Mouse (Mus musculus) forebrain, embryonic 12.5 days (tissue): ENCODE data around the gene 9930021J03Rik. TPM values are rescaled to one million over a fixed set of nuclear protein-coding genes. Genes with fewer than 3 reads are reported as not detected.

ENCODE experiments used
- ATAC-seq: fragments of 200-750 bp; cut with Nextera tagmentation; 2 replicates; pipeline ENCODE4 v1.8.0; 2017; ENCODE audit warnings: moderate TSS enrichment; ENCODE audit not compliant: low FRiP score
- H3K27ac ChIP-seq: fragments of 300-500 bp; sonication (generic); 2 replicates; pipeline ENCODE4 v1.5.1; 2016; ENCODE audit warnings: mild to moderate bottlenecking
- H3K27me3 ChIP-seq: fragments of 300-500 bp; sonication (generic); 2 replicates; pipeline ENCODE4 v1.6.1; 2016; ENCODE audit warnings: mild to moderate bottlenecking
- H3K36me3 ChIP-seq: fragments of 300-500 bp; sonication (generic); replicated peaks from 2 replicates; pipeline ENCODE4 v1.6.1; 2016; ENCODE audit warnings: mild to moderate bottlenecking
- H3K4me1 ChIP-seq: fragments of 300-500 bp; sonication (generic); 2 replicates; pipeline ENCODE4 v1.6.1; 2016
- H3K4me2 ChIP-seq: fragments of 300-500 bp; sonication (generic); 2 replicates; pipeline ENCODE4 v1.6.1; 2016; ENCODE audit warnings: mild to moderate bottlenecking, moderate library complexity
- H3K4me3 ChIP-seq: fragments of 300-500 bp; sonication (generic); replicated peaks from 2 replicates; pipeline ENCODE4 v1.5.1; 2016; ENCODE audit warnings: mild to moderate bottlenecking
- H3K9ac ChIP-seq: fragments of 300-500 bp; sonication (generic); 2 replicates; pipeline ENCODE4 v1.6.1; 2016; ENCODE audit warnings: mild to moderate bottlenecking
- H3K9me3 ChIP-seq: fragments of 300-500 bp; sonication (generic); 2 replicates; pipeline ENCODE4 v1.6.1; 2016
- WGBS: fragments of 180-500 bp; shearing (Covaris S2); methylation state at CpG from one replicate; pipeline ENCODE4 v1.1.7; 2016; 5-methylcytosine and 5-hydroxymethylcytosine counted together
- polyA plus RNA-seq: library from polyadenylated mRNA; unstranded; fragments of >200 nt; fragmentation: Nextera tagmentation; extraction: Ambion mirVana; gene quantifications from 2 replicates; pipeline ENCODE4 v1.2.1, GENCODE M21; 2016

Gene 9930021J03Rik
- polyA plus RNA-seq, 1 experiment from 2014 or later, result 8.2 TPM

GRCm38 (mm10) chr19:29676479-29677193, 129.2 kb downstream of the 9930021J03Rik start:
- Histone ChIP-seq H3K9me3 (no peaks in the 10 kb centered on the region), H3K27ac (no peak overlapping the region), H3K4me2 (no peak overlapping the region), H3K4me3 (no peak overlapping the region), H3K9ac (no peak overlapping the region), H3K36me3 (no peaks in the 10 kb centered on the region), H3K4me1 (no peaks in the 10 kb centered on the region), H3K27me3 (no peaks in the 10 kb centered on the region)
- ATAC-seq, result no peak
- 76% methylated on average over 10 of the region's 10 CpGs for WGBS

GRCm38 (mm10) chr19:29675562-29676078, 130.2 kb downstream of the 9930021J03Rik start:
- Histone ChIP-seq H3K27ac (no peak overlapping the region), H3K9ac (no peak overlapping the region), H3K27me3 (no peaks in the 10 kb centered on the region), H3K9me3 (no peaks in the 10 kb centered on the region), H3K4me3 (no peak overlapping the region), H3K36me3 (no peaks in the 10 kb centered on the region), H3K4me2 (no peak overlapping the region), H3K4me1 (no peaks in the 10 kb centered on the region)
- WGBS, result 79% methylated on average over 9 of the region's 9 CpGs
- no peak for ATAC-seq

GRCm38 (mm10) chr19:29674946-29675345, 130.8 kb downstream of the 9930021J03Rik start:
- no peak overlapping the region for H3K4me3 ChIP-seq
- H3K4me2 ChIP-seq, result no peak overlapping the region
- 94% methylated on average over 7 of the region's 7 CpGs for WGBS
- no peak for ATAC-seq
- H3K4me1 ChIP-seq, result no peaks in the 10 kb centered on the region
- no peaks in the 10 kb centered on the region for H3K9me3 ChIP-seq
- no peaks in the 10 kb centered on the region for H3K27me3 ChIP-seq
- no peak overlapping the region for H3K27ac ChIP-seq
- no peak overlapping the region for H3K9ac ChIP-seq
- H3K36me3 ChIP-seq, result no peaks in the 10 kb centered on the region

- Histone ChIP-seq H3K4me2 (no peak overlapping the region), H3K27me3 (no peaks in the 10 kb centered on the region), H3K4me1 (no peaks in the 10 kb centered on the region), H3K36me3 (no peaks in the 10 kb centered on the region), H3K9ac (no peak overlapping the region), H3K27ac (no peak overlapping the region), H3K9me3 (no peaks in the 10 kb centered on the region), H3K4me3 (no peak overlapping the region)
- 96% methylated on average over 13 of the region's 13 CpGs for WGBS
- ATAC-seq, result no peak
These were observed 133.1 kb downstream of the 9930021J03Rik start for GRCm38 (mm10) chr19:29672660-29673059.

- H3K9me3 ChIP-seq, result no peaks in the 10 kb centered on the region
- no peaks in the 10 kb centered on the region for H3K4me1 ChIP-seq
- 71% methylated on average over 2 of the region's 2 CpGs for WGBS
- no peak overlapping the region for H3K4me2 ChIP-seq
- ATAC-seq, result no peak
- no peak overlapping the region for H3K4me3 ChIP-seq
- no peak overlapping the region for H3K9ac ChIP-seq
- no peaks in the 10 kb centered on the region for H3K27me3 ChIP-seq
- no peak overlapping the region for H3K27ac ChIP-seq
- H3K36me3 ChIP-seq, result no peaks in the 10 kb centered on the region
These were observed 134.6 kb downstream of the 9930021J03Rik start for GRCm38 (mm10) chr19:29671160-29671559.

GRCm38 (mm10) chr19:29670247-29670646, 135.5 kb downstream of the 9930021J03Rik start:
- Histone ChIP-seq H3K27ac (no peak overlapping the region), H3K36me3 (no peaks in the 10 kb centered on the region), H3K4me2 (no peak overlapping the region), H3K27me3 (no peaks in the 10 kb centered on the region), H3K4me1 (no peaks in the 10 kb centered on the region), H3K4me3 (no peak overlapping the region), H3K9ac (no peak overlapping the region), H3K9me3 (no peaks in the 10 kb centered on the region)
- 91% methylated on average over 6 of the region's 6 CpGs for WGBS
- ATAC-seq, result no peak

GRCm38 (mm10) chr19:29668135-29668534, 137.7 kb downstream of the 9930021J03Rik start:
- Histone ChIP-seq H3K27me3 (no peaks in the 10 kb centered on the region), H3K27ac (no peak overlapping the region), H3K9me3 (no peaks in the 10 kb centered on the region), H3K4me1 (no peaks in the 10 kb centered on the region), H3K4me3 (no peak overlapping the region), H3K9ac (no peak overlapping the region), H3K4me2 (no peak overlapping the region), H3K36me3 (no peaks in the 10 kb centered on the region)
- WGBS, result 88% methylated on average over 7 of the region's 7 CpGs
- no peak for ATAC-seq

- Histone ChIP-seq H3K36me3 (no peaks in the 10 kb centered on the region), H3K9ac (no peak overlapping the region), H3K4me1 (no peaks in the 10 kb centered on the region), H3K4me2 (no peak overlapping the region), H3K4me3 (no peak overlapping the region), H3K27me3 (no peaks in the 10 kb centered on the region), H3K27ac (no peak overlapping the region), H3K9me3 (no peaks in the 10 kb centered on the region)
- WGBS, result 83% methylated on average over 5 of the region's 5 CpGs
- no peak for ATAC-seq
These were observed 138.7 kb downstream of the 9930021J03Rik start for GRCm38 (mm10) chr19:29666965-29667594.

GRCm38 (mm10) chr19:29666164-29666563, 139.6 kb downstream of the 9930021J03Rik start:
- 84% methylated on average over 4 of the region's 4 CpGs for WGBS
- H3K27me3 ChIP-seq, result no peaks in the 10 kb centered on the region
- no peaks in the 10 kb centered on the region for H3K36me3 ChIP-seq
- H3K4me1 ChIP-seq, result no peaks in the 10 kb centered on the region
- no peak overlapping the region for H3K4me3 ChIP-seq
- no peaks in the 10 kb centered on the region for H3K9me3 ChIP-seq
- ATAC-seq, result no peak
- no peak overlapping the region for H3K9ac ChIP-seq
- no peak overlapping the region for H3K27ac ChIP-seq
- H3K4me2 ChIP-seq, result no peak overlapping the region

- no peak for ATAC-seq
- 83% methylated on average over 5 of the region's 5 CpGs for WGBS
- Histone ChIP-seq H3K9me3 (no peaks in the 10 kb centered on the region), H3K27ac (no peak overlapping the region), H3K36me3 (no peaks in the 10 kb centered on the region), H3K4me2 (no peak overlapping the region), H3K27me3 (no peaks in the 10 kb centered on the region), H3K4me3 (no peak overlapping the region), H3K9ac (no peak overlapping the region), H3K4me1 (no peaks in the 10 kb centered on the region)
These were observed 140.9 kb downstream of the 9930021J03Rik start for GRCm38 (mm10) chr19:29664934-29665333.
